Mouse (Mus musculus) kidney, adult 8-10 months (tissue): ENCODE data around the gene BC017158.

Experiments
- DNase-seq, 2 experiments: peaks; one replicate each; pipeline ENCODE4 v3.0.0; 2022

BC017158 gene

DNA sequence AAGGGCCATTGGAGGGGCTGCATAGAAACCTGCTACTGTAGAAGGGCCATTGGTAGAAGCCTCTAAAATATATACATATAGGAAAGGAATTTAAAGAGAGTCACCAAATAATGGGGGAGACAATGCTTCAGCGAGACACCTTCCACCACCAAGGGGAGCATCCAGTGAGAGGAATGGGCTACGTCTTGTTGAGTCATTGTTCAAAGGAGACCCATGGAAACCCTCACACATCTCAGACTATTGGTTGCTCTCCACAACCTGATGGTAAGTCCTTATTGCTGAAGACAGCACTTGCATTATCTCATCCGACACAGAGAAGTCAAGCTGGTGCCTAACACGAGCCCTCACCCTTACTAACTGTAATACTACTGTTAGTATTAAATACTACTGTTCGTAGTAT, 42.2 kb downstream of the BC017158 start:
- no peak for DNase-seq

DNA sequence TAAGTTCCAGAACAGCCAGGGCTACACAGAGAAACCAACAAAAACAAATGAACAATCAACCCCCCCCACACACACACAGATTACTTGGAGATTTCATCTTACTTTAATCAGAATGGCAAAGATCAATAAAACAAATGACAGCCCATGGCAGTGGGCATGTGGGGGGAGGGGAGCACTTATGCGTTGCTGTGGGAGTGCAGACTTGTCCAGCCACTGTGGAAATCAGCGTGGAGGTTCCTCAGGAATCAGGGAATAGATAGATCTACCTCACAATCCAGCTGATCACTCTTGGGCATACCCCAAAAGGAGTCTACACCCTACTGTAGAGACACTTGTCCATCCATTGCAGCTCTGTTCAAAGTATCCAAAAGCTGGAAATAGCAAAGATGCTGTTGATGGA, 43.0 kb downstream of the BC017158 start:
- no peak for DNase-seq

DNA sequence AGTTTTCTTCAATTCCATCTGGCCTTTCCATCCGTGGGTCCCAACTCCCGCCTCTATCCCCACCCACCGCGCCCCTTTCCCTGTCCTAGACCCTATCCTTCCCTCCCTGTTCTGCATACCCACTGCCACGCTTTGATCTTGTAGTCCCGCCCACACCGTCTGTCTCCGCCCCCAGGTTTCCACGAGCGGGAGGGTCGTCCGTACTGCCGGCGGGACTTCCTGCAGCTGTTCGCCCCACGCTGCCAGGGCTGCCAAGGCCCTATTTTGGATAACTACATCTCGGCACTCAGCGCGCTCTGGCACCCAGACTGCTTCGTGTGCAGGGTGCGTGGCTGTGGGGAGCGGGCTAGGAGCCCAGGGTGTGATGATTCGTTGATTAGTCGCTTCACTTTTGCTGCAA, 45.4 kb downstream of the BC017158 start:
- DNase-seq = no peak

DNA sequence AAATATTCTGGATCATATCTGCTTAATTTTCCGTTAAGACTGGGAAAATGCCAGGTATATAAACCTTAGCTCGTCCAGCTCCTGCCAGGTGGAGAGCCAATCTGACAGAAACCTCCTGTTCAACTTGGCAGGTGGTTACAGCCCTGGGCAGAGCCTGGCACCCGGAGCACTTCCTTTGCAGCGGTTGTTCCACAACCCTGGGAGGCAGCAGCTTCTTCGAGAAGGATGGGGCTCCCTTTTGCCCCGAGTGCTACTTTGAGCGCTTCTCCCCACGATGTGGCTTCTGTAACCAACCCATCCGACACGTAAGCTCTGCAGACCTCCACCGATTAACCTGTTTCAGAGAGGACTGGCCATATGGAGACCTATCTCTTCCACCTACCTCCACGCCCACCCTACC, 46.0 kb downstream of the BC017158 start:
- DNase-seq = no peak

DNA sequence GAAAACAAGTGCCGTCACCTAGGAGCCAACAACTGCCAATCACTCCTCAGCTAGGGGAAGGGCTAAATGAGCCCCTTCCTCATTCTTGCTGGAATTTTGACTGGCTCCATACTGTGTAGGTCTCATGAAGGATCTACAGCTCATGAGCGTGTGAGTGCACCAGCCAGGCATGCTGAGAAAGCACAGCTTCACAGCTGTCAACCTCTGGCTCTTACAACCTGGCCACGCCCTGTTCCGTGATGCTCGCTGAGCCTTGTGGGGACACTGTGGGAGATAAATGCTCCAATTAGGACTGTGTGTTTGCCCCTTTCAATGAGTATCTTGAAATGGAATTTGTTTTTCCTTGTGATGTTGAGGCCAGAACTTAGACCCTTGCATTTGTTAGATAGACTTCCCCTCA, 48.0 kb downstream of the BC017158 start:
- no peak for DNase-seq

DNA sequence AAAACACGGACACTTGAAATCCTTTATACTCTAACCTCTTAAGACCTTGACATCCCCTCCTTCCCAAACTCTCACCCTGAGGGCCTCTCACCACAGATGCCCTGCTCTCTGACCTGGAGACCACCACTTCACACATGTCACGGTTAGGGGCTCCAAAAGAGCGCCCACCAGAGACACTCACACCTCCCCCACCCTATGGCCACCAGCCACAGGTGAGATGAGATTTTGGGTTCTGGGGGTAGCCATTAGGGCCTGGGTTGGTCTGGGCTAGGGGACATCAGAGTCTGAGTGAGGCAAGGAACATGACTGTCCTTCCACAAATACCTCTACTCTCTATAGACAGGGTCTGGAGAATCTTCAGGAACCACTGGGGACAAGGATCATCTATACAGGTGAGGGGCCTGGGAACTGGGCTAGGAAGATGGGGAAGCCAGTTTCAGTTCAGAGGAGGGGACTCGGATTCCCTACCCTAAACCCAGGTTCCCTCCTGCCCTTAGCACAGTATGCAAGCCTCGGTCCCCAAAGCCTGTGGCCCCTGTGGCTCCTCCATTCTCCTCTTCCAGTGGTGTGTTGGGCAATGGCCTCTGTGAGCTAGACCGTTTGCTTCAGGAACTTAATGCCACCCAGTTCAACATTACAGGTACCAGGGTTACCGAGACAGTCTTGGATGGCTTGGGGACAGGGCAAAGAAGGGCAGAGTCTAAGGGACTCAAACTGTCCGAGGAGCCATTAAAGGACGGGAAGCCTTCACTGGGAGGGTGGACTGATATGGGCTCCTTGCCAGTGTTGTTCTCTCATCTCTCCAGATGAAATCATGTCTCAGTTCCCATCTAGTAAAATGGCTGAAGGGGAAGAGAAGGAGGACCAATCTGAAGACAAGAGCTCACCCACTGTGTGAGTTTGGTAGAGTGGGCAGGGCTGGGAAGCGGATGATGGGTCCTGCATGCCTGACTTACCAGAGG, 49.6 kb downstream of the BC017158 start:
- DNase-seq = no peak

DNA sequence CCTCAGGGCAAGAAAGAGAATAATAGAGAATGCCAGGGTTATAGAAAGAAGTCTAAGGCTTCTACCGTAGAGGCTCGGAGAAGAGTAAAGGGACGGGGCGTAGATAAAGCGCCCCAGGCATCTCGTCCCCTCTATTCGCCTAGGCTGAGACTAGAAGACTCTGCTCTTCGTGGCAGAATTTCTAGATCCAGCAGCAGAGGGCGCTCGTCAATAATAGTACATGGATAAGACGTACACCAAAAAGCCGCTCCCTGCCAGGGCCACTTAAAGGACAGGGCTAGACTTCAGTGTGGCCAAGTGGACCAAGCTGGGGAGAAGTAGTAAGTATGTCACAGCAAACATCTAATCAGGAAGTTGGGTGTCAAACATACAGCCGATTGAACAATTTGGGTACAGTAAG, 50.5 kb downstream of the BC017158 start:
- peak; percentile 76 to 87 for DNase-seq

DNA sequence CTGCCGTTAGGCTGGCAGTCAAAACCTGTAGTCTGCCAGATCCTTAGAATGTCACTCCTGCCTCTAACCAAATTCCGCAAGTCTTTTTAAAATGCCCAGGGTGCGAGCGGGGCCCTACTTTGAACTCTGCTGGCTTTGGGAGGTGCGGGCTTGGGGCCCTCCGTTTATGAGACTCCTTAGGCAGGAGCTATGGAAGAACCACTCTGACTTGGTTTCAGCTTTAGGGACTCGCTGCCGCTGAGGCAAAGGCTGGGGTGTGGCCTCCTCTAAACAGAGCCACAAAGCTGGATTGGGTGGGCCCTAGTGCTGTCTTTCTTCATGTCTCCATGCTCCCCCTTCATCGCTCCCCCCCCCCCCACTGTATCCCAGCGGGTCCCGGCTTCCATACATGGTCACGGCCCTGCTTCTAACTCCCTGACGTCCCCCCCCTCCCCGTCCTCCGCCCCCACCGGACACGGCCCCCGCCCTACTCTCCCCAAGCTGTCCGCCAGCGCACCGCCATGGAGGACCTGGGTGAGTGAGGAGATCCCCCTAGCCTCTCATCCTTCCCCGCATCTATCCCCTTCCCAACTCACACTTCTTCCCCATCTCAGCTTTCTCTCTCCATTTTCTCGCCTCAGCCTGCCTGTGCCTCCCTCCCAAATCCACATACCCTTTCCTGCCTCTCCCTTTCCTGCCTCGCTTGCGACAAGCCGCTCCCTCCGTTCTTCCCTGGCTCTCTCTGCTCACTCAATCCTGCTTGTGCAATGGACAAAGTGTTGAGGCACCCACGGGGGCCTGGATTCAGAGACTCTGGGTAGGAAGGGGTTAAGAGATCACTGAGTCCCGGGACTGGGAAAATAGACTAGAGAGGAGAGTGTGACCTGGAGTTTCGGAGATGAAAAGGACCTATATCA, 51.2 kb downstream of the BC017158 start, which contains the start of gene Tgfb1i1:
Gene Tgfb1i1, plus strand, starts transcription at position 317 of the 896 bp plus-strand sequence.
- DNase-seq = no peak

DNA sequence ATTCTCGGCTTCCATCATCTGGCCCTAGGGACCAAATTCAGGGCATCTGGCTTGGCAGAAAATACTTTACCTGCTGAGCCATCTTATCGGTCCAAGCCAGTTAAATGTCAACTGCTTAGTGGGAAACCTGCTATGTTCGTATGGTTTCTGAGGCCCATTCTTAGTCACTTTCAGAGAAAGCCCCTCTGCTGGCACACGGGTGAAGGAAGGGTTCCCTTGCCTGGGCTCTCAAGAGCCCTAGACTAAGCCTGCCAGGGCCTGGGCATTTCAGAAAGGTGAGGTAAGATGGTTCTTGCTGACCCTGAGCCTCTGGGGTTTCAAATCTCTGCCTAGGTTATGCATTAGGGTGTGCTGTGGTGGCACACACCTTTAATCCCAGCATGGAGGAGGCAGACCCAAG, 52.4 kb downstream of the BC017158 start:
- DNase-seq = no peak

DNA sequence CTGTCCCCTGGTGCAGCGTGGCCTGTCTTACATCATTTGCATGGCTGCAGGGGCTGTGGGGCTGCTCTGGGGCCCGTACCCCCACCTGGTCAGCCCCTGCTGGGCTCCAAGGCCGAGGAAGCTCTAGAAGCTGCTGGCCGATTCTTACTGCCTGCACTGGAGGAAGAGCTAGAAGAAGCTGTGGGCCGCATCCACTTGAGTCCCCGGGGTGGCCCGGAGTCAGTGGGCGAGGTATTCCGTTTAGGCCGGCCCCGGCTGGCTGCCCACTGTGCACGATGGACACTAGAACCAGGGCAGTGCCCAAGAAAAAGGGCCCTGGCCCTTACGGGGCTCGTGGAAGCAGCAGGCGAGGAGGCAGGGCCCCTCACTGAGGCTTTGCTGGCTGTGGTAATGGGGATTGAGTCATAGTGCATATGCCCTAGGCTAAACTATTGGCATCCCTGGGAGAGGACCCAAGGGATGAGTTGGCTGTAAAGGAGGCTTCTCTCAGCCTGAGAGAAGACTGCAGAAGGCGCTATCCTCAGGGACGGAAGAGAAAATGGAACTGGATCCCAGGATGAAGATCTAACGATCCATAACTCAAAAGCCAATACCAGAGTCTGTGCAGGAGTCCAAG, 53.5 kb downstream of the BC017158 start:
- no peak for DNase-seq

DNA sequence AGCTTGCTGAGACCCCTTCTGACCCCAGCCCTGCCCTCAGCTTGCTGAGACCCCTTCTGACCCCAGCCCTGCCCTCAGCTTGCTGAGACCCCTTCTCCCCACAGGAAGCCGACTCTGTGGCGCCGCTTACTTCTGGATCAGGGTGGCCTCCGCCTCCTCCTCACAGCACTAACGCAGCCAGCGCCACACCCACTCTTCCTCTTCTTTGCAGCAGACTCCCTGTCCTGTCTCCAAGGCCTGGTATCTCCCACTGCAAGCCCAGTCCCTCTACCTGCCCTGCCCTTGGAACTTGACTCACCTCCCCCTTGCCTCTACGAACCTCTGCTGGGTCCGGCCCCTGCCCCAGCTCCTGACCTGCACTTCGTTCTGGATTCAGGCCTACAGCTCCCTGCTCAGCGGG, 54.0 kb downstream of the BC017158 start:
- no peak for DNase-seq

DNA sequence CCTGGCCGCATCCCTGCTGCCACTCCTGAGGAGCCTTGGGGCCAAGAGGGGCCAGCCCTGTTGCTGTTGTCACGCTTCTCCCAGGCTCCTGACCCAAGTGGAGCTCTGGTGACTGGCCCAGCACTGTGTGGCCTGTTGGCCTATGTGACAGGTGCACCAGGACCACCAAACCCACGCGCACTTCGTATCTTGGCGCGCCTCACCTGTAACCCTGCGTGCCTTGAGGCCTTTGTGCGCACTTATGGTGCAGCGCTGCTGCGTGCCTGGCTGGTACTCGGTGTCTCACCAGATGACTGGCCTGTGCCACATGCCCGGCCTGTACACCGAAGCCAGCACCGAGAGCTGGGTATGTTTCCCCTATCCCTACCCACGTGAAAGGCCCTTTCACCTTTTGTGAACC, 55.6 kb downstream of the BC017158 start:
- no peak for DNase-seq

DNA sequence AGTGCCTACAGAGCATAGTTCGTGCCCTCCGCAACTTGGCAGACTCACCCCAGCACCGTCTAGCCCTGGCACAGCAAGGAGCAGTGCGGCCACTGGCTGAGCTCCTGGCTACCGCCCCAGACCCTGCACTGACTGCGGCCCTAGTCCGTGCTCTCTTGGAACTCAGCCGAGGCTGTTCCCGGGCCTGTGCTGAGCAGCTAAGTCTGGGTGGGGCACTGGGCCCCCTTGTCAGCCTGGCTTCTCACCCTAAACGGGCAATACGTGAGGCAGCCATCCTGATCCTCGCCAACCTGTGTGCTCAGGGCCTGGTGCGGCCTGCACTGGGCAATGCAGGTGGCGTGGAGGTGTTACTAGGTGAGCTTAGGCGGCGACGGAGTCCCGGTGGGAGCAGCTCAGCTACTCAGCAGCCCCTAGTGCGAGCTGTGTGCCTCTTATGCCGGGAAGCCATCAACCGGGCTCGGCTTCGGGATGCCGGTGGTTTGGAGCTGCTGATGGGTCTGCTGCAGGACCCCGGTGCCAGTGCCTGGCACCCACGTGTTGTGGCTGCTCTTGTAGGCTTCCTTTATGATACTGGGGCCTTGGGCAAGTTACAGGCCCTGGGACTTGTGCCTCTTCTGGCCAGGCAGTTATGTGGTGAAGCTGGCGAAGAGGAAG, 57.7 kb downstream of the BC017158 start:
- DNase-seq = peak; percentile 23 to 46

DNA sequence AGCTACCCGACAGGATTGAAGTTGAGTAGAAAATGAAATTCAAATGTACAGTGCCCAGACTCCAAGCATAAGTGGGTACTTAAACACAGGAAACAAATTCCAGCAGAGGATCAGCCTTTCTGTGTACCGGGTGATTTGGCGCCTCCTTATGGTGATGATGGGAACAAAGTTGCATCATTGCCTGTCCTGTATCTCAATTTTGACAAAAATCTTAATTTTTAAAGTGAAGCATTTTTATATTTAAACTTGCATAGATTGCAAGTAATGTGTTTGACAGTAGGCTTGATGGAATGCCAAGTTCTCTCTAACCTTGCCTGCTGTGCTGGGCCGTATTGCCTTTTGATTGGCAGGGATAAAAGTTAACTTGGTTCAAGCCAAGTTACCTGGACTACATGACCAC, 59.0 kb downstream of the BC017158 start:
- DNase-seq = peak in 1 of 2 experiments; percentile 40

DNA sequence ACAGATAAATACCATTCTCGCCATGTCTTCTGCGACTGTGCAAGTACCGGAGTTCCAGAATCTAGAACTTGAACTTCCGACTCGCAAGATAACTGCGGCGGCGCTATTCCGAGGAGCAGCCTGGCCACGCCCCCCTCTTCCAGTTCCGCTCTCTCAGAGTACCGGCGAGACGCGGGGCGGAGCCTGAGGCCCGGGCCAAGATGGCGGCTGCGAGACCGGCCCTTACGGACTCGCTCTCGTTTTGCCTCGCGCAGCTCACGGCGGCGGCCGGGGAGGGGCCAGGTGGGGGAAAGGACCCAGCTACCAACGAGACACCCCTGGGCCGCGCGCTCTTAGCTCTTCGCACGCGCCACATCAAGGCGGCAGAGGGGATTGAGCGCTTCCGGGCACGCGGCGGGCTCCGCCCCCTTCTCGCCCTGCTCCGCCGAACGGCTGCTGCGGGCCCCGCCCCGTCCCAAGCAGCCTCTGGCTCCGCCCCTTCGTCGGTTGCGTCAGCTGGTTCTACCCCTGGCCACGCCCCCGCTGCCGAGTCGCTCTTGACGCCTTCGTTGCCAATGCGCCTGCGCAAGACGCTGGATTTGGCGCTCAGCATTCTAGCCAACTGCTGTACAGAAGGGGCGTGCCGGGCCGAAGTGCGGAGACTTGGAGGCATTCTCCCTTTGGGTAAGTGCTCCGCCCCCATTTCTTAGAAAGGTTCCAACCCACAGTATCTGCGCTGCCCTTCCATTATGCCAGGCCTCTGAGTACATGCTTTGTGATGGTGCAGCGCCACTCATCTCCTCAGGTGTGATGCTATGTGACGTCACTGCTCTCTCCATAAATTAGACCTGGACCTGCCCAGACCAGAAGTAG, 59.8 kb downstream of the BC017158 start, which contains the start of gene 9130023H24Rik:
Gene 9130023H24Rik, minus strand, starts transcription at position 105 of the 852 bp plus-strand sequence.
- peak; percentile 99 for DNase-seq

DNA sequence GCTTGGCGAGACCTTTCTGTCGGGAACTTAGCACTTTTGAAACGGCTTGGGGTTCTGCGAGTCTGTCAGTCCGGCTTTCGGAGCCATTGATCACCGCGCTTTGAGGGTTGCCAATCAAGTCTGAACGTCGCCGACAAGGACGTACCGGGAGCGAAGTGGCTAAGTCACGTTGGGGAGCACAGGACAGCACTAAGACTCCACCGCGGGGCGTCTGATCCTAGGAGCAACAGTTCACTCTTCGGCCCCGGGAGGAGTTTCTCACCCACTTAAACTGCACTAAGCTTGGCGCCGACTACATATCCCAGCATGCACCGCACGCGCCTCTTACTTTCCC, 60.4 kb downstream of the BC017158 start:
- no peak for DNase-seq

DNA sequence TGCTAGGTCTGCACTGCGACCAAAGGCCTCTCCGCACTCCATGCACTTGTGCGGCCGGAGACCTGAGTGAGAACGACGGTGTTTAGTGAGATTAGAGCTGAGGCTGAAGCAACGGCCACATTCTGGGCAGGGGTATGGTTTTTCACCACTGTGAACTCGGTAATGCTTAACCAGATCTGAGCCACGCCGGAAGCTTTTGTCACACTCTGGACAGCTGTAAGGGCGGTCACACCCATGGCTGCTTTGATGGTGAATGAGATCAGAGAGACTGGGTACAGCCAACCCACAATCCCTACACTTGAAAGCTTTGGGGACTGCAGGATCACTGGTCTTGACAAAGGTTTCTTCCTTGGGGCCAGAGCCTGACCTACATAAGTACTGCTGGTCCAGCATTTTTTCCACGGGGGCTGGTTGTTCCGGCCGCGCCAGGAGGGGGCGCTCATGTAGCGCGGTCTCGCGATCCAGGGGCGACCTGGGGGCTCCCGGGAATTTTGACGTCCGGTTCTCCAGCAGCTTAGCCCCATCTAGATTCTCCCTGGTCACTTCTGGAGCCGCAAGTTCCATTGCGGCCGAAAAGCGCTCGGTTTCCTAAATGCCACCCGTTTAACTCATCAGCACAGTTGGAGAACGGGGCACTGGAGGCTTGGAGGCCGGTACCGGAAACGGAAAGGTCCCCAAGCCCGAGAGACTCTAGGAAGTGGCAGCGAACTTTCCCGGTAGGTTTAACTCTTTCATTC, 60.9 kb downstream of the BC017158 start, which contains the start of gene Armc5:
Gene Armc5, plus strand, starts transcription at position 487 of the 737 bp plus-strand sequence.
- DNase-seq = peak; percentile 86 to 91

DNA sequence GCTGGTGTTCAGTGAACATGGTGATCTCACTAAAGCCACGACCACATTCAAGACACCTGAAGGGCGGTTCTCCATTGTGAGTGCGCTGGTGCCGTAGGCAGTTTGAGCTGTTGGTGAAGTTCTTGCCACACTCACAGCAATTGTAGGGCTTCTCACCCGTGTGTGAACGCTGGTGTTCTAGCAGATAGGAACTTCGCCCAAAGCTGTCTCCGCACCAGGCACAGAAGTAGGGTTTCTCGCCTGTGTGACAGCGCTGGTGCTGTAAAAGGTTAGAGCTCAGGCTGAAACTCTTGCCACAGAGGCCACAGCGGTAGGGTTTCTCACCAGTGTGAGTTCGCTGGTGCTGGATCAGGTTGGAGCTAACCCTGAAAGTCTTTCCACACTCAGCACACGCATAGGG, 61.5 kb downstream of the BC017158 start:
- DNase-seq = no peak

DNA sequence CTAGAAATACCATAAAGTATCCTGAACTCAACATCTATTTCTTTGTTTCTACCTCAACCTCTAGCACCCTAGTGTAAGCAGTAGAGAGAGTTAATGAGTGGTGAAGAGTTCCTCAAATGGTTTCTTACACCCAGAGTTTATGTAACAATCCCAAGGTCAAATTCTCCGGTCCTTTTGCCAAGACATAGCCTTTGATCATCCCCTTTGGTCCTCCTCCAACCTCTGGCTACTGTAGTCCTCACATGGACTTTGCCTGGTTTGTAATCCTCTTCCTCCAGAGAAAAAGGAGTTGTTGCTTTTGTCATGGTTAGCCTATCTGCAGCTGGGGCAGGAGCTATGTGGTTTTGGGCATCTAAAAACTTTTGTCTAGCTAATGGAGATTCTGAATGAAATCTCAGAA, 62.5 kb downstream of the BC017158 start:
- peak; percentile 79 to 92 for DNase-seq

DNA sequence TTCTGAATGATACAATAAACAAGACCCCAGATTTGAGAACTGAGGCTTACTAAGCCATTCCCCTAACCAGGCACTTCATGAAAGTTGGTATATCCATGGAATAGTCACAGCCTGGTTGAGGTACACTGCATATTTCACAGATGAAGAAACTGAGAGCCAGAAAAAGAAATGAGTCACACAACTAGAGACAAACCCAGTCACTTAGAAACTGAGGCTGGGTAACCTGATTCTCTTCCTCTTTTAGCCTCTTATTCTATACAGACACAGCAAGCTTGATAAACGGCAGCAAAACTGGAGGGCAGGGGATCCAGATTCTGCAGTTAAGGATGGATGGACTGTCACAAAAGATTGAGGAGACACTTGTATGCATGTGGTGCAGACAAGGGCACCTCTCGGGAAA, 63.2 kb downstream of the BC017158 start:
- no peak for DNase-seq

DNA sequence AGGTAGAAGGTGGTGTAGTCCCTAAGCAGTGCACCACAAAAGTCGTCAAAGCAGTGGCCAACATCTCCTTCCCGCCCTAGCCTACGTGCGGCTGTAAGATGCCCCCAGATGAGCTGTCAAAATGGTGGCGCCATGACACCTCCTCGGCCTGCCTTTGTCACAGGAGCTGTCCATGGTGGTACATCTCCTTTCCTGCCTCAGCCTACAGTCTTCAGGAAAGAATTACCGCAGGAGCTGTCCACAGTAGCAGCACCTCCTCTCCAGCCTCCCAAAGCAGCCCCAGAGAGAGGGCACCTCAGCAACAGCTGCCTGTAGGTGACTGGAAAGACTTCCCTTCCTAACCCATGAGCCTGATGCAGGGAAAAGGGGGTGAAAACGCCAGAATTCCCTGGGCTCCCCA, 66.2 kb downstream of the BC017158 start:
- DNase-seq = no peak
